Mouse (Mus musculus) stomach, postnatal 0 days (tissue): Measurements from ENCODE around the gene Cplx1. TPM values are rescaled to one million over a fixed set of nuclear protein-coding genes. Genes with fewer than 3 reads are reported as not detected.
A peak's percentile ranks its signal among the peaks of the same experiment; 100 is the strongest.

ENCODE experiments used
- ATAC-seq: fragments of 200-750 bp; cut with Nextera tagmentation; 2 replicates; pipeline ENCODE4 v1.8.0; 2017; ENCODE audit not compliant: low FRiP score, low TSS enrichment
- DNase-seq: peaks from one replicate; pipeline ENCODE4 v3.0.0-alpha.2; 2016; ENCODE audit warnings: low spot score
- H3K27ac ChIP-seq: fragments of 300-500 bp; sonication (generic); replicated peaks from 2 replicates; pipeline ENCODE4 v1.5.1; 2014; ENCODE audit warnings: mild to moderate bottlenecking, control low read depth
- H3K27me3 ChIP-seq: fragments of 300-500 bp; sonication (generic); 2 replicates; pipeline ENCODE4 v1.6.1; 2014; ENCODE audit warnings: low read length; ENCODE audit not compliant: control insufficient read depth, insufficient read depth
- H3K36me3 ChIP-seq: fragments of 300-500 bp; sonication (generic); 2 replicates; pipeline ENCODE4 v1.6.1; 2014; ENCODE audit warnings: low read length, mixed read lengths; ENCODE audit not compliant: control insufficient read depth, insufficient read depth
- H3K4me1 ChIP-seq: fragments of 300-500 bp; sonication (generic); replicated peaks from 2 replicates; pipeline ENCODE4 v1.6.1; 2014; ENCODE audit warnings: antibody characterized with exemption; ENCODE audit not compliant: control insufficient read depth, insufficient read depth
- H3K4me2 ChIP-seq: fragments of 300-500 bp; sonication (generic); replicated peaks from 2 replicates; pipeline ENCODE4 v1.6.1; 2014; ENCODE audit warnings: low read depth, mild to moderate bottlenecking, control low read depth, moderate library complexity
- H3K4me3 ChIP-seq: fragments of 300-500 bp; sonication (generic); 2 replicates; pipeline ENCODE4 v1.5.1; 2014; ENCODE audit warnings: low read depth, low read length, control low read depth
- H3K9ac ChIP-seq: fragments of 300-500 bp; sonication (generic); 2 replicates; pipeline ENCODE4 v1.6.1; 2014; ENCODE audit warnings: mild to moderate bottlenecking, low read length, control low read depth, mixed read lengths
- H3K9me3 ChIP-seq: fragments of 300-500 bp; sonication (generic); 2 replicates; pipeline ENCODE4 v1.6.1; 2016; ENCODE audit warnings: low read length; ENCODE audit not compliant: control insufficient read depth
- CTCF ChIP-seq: IDR thresholded peaks from 2 replicates; pipeline ENCODE4 v1.5.1; 2016; ENCODE audit warnings: antibody characterized with exemption, low read depth, mild to moderate bottlenecking, moderate library complexity
- EP300 ChIP-seq: optimal IDR thresholded peaks from 2 replicates; pipeline ENCODE3; 2016; ENCODE audit warnings: antibody characterized with exemption
- WGBS: fragments of 180-500 bp; shearing (Covaris S2); extraction: QIAGEN DNeasy Blood & Tissue Kit; methylation state at CpG from one replicate; pipeline ENCODE4 v1.1.7; 2014; 5-methylcytosine and 5-hydroxymethylcytosine counted together
- polyA plus RNA-seq: library from polyadenylated mRNA; unstranded; fragments of >200 nt; fragmentation: Nextera tagmentation; extraction: Ambion mirVana; gene quantifications from 2 replicates; pipeline ENCODE4 v1.2.1, GENCODE M21; 2015

Cplx1 gene
- polyA plus RNA-seq, 1 experiment from 2014 or later = 1.8 TPM

DNA sequence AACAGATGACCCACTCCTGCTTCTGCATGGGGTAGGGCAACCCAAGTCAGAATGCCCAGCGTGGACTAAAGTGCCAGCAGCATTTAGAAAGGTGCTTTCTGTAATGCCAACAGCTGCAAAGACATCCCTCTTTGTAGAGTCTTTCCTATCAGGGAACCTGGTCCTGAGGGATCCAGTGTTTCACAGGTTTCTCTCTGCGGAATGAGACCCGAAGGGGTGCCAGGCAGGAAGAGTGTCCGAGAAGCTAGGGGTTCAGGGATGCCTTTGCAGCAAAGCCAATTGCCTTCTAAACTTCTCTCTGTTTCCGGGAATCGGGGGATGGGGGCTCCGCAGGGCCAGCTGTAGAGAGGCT, 711 bp downstream of the Cplx1 start:
- 13% methylated on average over 7 of the region's 7 CpGs for WGBS
- Histone ChIP-seq H3K4me3 (no peak overlapping the region), H3K27me3 (no peaks in the 10 kb centered on the region), H3K4me1 (no peaks in the 10 kb centered on the region), H3K9ac (no peak overlapping the region), H3K36me3 (no peaks in the 10 kb centered on the region), H3K27ac (no peak overlapping the region), H3K4me2 (no peak overlapping the region), H3K9me3 (no peaks in the 10 kb centered on the region)
- DNase-seq = no peak
- no peak for ATAC-seq
- TF ChIP-seq EP300 (no peak), CTCF (no peak)

DNA sequence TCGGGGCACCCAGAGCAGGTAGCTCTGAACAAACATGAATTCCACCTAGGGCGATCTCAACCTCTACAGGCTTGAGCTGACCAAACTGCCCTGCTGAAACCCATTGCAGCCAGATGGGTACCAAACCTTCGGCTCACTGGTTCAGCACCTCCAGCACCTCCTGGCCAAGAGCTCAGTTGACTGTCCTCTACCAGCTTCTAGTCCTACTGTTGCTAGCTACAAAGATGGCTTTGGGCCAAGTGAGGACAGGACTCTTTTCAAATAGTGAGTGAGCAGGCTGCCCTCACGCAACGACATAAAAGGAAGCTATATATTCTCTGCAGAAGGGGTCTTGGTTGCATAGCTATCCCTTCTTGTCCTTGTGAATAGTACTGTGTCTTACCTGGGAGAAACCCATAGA, 2.2 kb downstream of the Cplx1 start:
- H3K36me3 ChIP-seq = no peaks in the 10 kb centered on the region
- TF ChIP-seq EP300 (no peak), CTCF (no peak)
- H3K4me1 ChIP-seq = no peaks in the 10 kb centered on the region
- DNase-seq (no peak), ATAC-seq (no peak)
- no peak overlapping the region for H3K9ac ChIP-seq
- H3K9me3 ChIP-seq = no peaks in the 10 kb centered on the region
- H3K4me3 ChIP-seq = no peak overlapping the region
- H3K4me2 ChIP-seq = no peak overlapping the region
- no peak overlapping the region for H3K27ac ChIP-seq
- 81% methylated on average over 5 of the region's 5 CpGs for WGBS
- no peaks in the 10 kb centered on the region for H3K27me3 ChIP-seq

DNA sequence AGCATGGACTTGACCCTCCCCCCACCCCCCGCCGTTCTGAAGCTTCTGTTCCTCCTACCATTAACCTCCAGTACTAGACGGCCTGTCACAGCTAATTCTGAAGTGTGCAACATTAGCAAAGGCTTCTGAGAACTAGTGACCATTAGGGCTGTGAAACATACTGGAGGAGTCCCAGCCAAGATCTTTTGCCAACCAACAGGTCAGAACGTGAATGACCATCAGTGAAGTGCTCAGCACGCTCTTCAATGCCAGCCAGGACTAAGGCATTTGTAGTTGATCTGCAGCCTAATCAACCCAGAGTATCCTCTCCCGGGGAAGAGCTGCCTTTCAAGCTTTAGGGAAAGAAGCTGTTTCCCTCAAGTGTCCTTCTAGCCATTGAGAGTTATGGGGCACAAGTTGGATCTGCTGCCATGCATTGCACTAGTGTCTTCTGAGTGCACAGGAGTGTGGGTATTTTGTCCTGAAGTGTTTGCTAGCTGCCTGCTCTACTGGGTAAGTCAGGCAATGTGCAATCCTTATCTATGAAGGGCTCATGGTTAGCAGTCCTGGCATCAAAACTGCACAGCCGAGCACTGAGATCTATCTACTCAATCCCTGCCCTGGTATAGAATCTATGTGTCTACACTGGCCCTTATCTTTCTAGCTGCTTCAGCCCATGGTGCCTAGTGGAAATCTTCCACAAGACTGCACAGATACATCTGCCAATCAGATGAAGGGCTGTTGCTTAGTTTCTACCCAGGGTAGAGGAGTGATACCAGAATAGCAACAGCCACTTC, 6.1 kb downstream of the Cplx1 start:
- H3K4me1 ChIP-seq = no peaks in the 10 kb centered on the region
- WGBS = 71% methylated on average over 7 of the region's 7 CpGs
- no peak overlapping the region for H3K4me3 ChIP-seq
- DNase-seq = peak; percentile 9
- H3K27me3 ChIP-seq = no peaks in the 10 kb centered on the region
- no peak for TF ChIP-seq EP300
- no peak for TF ChIP-seq CTCF
- no peak overlapping the region for H3K9ac ChIP-seq
- H3K4me2 ChIP-seq = no peak overlapping the region
- ATAC-seq = no peak
- no peaks in the 10 kb centered on the region for H3K36me3 ChIP-seq
- no peaks in the 10 kb centered on the region for H3K9me3 ChIP-seq
- no peak overlapping the region for H3K27ac ChIP-seq

DNA sequence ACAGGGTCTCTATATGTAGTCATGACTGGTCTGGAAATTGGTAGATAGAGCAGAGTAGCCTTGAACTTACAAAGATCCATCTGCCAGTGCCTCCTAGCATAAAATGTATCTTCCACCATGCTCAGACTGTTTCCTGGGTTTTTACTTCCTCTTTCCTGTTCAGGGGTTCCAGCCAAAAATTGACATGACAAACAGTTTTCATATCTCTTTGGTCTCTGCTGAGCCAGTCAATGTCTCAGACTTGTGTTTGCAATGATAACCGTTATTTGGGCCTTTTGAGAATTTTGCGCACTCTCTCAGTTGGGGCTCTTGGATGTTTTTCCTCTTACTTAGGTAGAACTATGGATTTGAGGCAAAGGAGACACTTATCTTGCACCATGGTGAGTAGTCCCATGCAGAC, 15.6 kb downstream of the Cplx1 start:
- peaks cover 7% of the 10 kb centered on the region; the same call in 1 of the 2 replicates for H3K9me3 ChIP-seq
- TF ChIP-seq EP300 = no peak
- TF ChIP-seq CTCF = no peak
- 98% methylated on average over 2 of the region's 2 CpGs for WGBS
- no peaks in the 10 kb centered on the region for H3K36me3 ChIP-seq
- no peak overlapping the region for H3K9ac ChIP-seq
- H3K27ac ChIP-seq = no peak overlapping the region
- no peaks in the 10 kb centered on the region for H3K4me1 ChIP-seq
- H3K27me3 ChIP-seq = no peaks in the 10 kb centered on the region
- H3K4me3 ChIP-seq = no peak overlapping the region
- DNase-seq (no peak), ATAC-seq (no peak)
- no peak overlapping the region for H3K4me2 ChIP-seq

DNA sequence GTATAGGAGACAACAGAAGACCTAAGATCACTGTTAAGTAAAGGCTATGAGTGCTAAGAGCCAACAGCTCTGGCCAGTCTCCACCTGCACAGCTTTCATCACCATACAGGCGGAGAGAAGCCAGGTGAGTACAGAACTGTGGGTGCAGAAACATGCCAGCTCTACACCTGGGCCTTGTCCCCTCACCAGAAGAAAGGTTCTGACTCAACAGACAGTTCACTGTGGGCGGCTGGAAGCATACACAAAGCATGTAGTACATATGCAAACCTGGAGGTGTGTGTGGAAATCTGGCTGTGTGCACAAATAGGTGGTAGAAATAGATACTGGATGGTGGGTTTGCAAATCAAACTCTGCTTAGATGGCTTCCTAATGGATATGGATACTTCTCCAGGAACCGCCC, 27.2 kb downstream of the Cplx1 start:
- TF ChIP-seq CTCF = no peak
- TF ChIP-seq EP300 = no peak

DNA sequence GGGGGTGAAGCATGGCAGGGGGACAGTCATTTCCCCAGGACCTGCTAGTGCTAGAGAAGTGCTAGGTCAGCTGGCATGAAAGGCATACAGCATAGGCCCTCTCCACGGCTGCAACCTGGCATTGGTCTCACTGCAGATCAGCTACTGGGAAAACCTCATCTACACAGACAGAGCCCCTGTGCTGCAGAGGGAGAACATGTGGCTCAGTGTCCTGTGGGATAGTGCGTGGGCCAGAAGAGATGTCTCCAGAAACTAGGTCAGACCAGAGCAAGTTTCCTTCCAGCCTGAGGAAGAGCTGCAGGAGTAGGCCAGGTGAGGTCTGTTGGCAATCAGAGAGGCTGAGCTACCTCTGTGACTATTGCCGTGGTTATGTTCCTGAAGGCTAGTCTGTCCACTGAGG, 27.9 kb downstream of the Cplx1 start:
- H3K4me1 ChIP-seq = no peaks in the 10 kb centered on the region
- no peak for DNase-seq
- H3K27me3 ChIP-seq = no peaks in the 10 kb centered on the region
- H3K4me2 ChIP-seq = no peak overlapping the region
- H3K4me3 ChIP-seq = no peak overlapping the region
- ATAC-seq = no peak
- H3K9ac ChIP-seq = no peak overlapping the region
- H3K36me3 ChIP-seq = no peaks in the 10 kb centered on the region
- TF ChIP-seq EP300 (no peak), CTCF (no peak)
- no peaks in the 10 kb centered on the region for H3K9me3 ChIP-seq
- no peak overlapping the region for H3K27ac ChIP-seq
- 70% methylated on average over 3 of the region's 3 CpGs for WGBS

More for the DNA sequence above, 27.2 kb downstream of the Cplx1 start:
- H3K36me3 ChIP-seq = no peaks in the 10 kb centered on the region
- DNase-seq = no peak
- no peaks in the 10 kb centered on the region for H3K27me3 ChIP-seq
- H3K4me2 ChIP-seq = no peak overlapping the region
- 81% methylated on average over 3 of the region's 3 CpGs for WGBS
- H3K4me1 ChIP-seq = no peaks in the 10 kb centered on the region
- H3K9me3 ChIP-seq = no peaks in the 10 kb centered on the region
- no peak overlapping the region for H3K27ac ChIP-seq
- no peak overlapping the region for H3K4me3 ChIP-seq
- no peak overlapping the region for H3K9ac ChIP-seq
- no peak for ATAC-seq
